9 mouse cellular contexts compared by ENCODE assay signal in the genomic region with DNA sequence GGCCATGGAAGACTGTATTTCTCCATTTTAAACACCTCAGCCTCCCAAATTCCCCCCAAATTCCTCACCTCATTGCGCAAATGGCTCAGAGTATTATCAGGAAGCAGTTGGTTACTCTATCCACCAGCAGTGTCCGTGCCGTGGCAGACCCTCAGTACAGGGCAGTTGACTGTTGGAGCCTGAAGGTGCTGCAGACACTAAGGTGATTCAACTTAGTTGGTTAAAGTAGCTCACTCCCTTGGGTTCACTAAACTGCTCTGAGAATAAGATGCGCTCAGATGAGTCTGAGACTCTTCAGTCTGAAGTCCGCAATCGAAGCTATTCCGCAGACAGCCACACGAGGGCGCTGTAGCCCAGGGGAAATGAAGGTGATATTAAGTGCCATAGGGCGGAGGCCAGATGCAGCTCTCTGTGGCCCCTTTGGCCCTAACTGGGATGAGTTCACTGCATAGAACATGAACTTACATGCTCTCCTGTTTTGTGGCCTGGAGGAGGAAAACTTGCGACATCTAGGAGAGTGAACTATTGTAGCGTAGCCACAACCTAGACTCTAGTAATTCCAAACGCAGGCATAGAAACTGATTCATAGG.
DNase-seq lines count a peak whose midpoint lies in the region; ATAC-seq and TF ChIP-seq lines count a peak whose summit lies in the region.
"Had no signal": no experiment of that assay in that cellular context is flagged by ENCODE, and none has a peak within 500 bp of the region (broad histone marks: within the 10 kb centered on the region; RNA-seq: fewer than 3 reads in every experiment).

No protein-coding gene starts in this region.

- no peaks in the 10 kb centered on the region for H3K36me3 ChIP-seq in hindbrain, embryonic 14.5 days (replicated peaks; ENCODE audit: control insufficient read depth, insufficient read depth)
- no peaks in the 10 kb centered on the region for H3K36me3 ChIP-seq in limb, embryonic 10.5 days
- H3K36me3 ChIP-seq in testis, adult 2 months (ENCODE audit: control insufficient read depth, insufficient read depth, low read length), result no peaks in the 10 kb centered on the region

- DNase-seq in heart, adult 8-10 months (ENCODE audit: low spot score), result peak; percentile 6
- no peak for DNase-seq in heart, adult 11 months
- peak; percentile 1 for DNase-seq in c-Kit-negative CD71-positive TER-119-positive erythroid progenitor cells, embryonic 14.5 days (ENCODE audit: low read depth, low spot score)
- peak; percentile 14 for DNase-seq in fibroblast of lung, adult 2 months (ENCODE audit: low read depth)
- peak; percentile 87 for DNase-seq in hindbrain, embryonic 14.5 days (ENCODE audit: low spot score)
- peak; percentile 87 for DNase-seq in limb, embryonic 10.5 days (ENCODE audit: low spot score)
- peak; percentile 48 for DNase-seq in naive thymus-derived CD4-positive, alpha-beta T cell, adult 2 months (ENCODE audit: low read depth)

- peak; percentile 97 for TF ChIP-seq CTCF in testis, adult 2 months (IDR thresholded peaks at IDR 0.05; ENCODE audit: control insufficient read depth, insufficient read depth, insufficient replicate concordance, low read depth, low read length)

- no peak for TF ChIP-seq POLR2A in testis, adult 2 months (IDR thresholded peaks at IDR 0.05; ENCODE audit: control insufficient read depth, low read depth, low read length)

- no peaks in the 10 kb centered on the region for H3K9me3 ChIP-seq in hindbrain, embryonic 14.5 days (ENCODE audit: control insufficient read depth, low read length)
- no peaks in the 10 kb centered on the region for H3K9me3 ChIP-seq in limb, embryonic 10.5 days (replicated peaks)

- H3K9ac ChIP-seq in hindbrain, embryonic 14.5 days, result no peak overlapping the region

- 38% methylated on average over 13 of the region's 13 CpGs for WGBS in hindbrain, embryonic 14.5 days
- 35% methylated on average over 13 of the region's 13 CpGs for WGBS in limb, embryonic 10.5 days

- no peak overlapping the region for H3K27ac ChIP-seq in hindbrain, embryonic 14.5 days
- H3K27ac ChIP-seq in limb, embryonic 10.5 days, result no peak overlapping the region
- H3K27ac ChIP-seq in testis, adult 2 months (ENCODE audit: control insufficient read depth, insufficient read depth, low read depth, low read length), result no peak overlapping the region

- H3K4me2 ChIP-seq in hindbrain, embryonic 14.5 days (replicated peaks), result no peak overlapping the region

- H3K27me3 ChIP-seq in hindbrain, embryonic 14.5 days (ENCODE audit: control insufficient read depth, insufficient read depth, low read length), result no peaks in the 10 kb centered on the region
- H3K27me3 ChIP-seq in limb, embryonic 10.5 days (ENCODE audit: low read depth, poor library complexity, severe bottlenecking), result no peaks in the 10 kb centered on the region
- H3K27me3 ChIP-seq in testis, adult 2 months (ENCODE audit: control insufficient read depth, insufficient read depth, low read length), result no peaks in the 10 kb centered on the region

- H3K4me1 ChIP-seq in hindbrain, embryonic 14.5 days (replicated peaks; ENCODE audit: control insufficient read depth, insufficient read depth, low read length), result no peaks in the 10 kb centered on the region
- H3K4me1 ChIP-seq in limb, embryonic 10.5 days, result no peaks in the 10 kb centered on the region
- no peaks in the 10 kb centered on the region for H3K4me1 ChIP-seq in testis, adult 2 months (ENCODE audit: control insufficient read depth, insufficient read depth, low read length)

- no peak overlapping the region for H3K4me3 ChIP-seq in hindbrain, embryonic 14.5 days (replicated peaks; ENCODE audit: low read length)
- H3K4me3 ChIP-seq in limb, embryonic 10.5 days, result no peak overlapping the region
- H3K4me3 ChIP-seq in testis, adult 2 months (ENCODE audit: control insufficient read depth, low read depth, low read length), result no peak overlapping the region
- H3K4me3 ChIP-seq: myocyte had no signal

- ATAC-seq in hindbrain, embryonic 14.5 days (ENCODE audit: low FRiP score), result peak; percentile 43; the same call in 1 of the 2 replicates
